Mouse (Mus musculus): ENCODE measurements at regions not wholly inside any gene's neighbourhood (a gene's known extent, or its start where the extent isn't known, plus 50 kb on each side); places are given as distances from the start of the nearest gene placed in this dataset.

DNA sequence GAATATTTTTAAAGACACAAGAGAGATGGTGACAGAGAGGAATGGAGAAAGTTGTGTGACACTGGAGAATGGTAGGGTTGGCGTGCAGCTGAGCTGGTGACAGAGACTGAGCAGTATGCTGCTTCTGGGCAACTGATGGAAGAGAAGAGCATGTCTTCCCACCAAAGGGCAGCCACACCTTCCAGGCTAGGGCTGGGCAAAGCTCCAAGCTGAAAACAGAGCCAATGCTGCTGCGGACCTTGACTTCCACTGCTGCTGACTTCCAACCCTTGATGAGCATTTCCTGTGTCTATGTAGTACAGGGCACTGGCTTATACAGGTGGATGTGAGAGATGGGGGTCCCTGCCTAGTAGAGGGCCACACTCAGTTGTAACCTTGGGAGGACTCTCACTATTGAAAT lies 418.7 kb downstream of the Pik3r1 start:
- Histone ChIP-seq H3K27ac (no peak overlapping the region), H3K36me3 (no peaks in the 10 kb centered on the region), H3K4me1 (0 out of 2 replicates have a peak, but pooled peaks cover 2% of the 10 kb centered on the region), H3K4me3 (no peak overlapping the region), H3K9me3 (no peaks in the 10 kb centered on the region), H3K27me3 (ENCODE audit: insufficient read depth, poor library complexity, severe bottlenecking) (no peaks in the 10 kb centered on the region)
- WGBS = 83% methylated on average over 2 of the region's 2 CpGs
- no peak for DNase-seq (ENCODE audit: low spot score)

DNA sequence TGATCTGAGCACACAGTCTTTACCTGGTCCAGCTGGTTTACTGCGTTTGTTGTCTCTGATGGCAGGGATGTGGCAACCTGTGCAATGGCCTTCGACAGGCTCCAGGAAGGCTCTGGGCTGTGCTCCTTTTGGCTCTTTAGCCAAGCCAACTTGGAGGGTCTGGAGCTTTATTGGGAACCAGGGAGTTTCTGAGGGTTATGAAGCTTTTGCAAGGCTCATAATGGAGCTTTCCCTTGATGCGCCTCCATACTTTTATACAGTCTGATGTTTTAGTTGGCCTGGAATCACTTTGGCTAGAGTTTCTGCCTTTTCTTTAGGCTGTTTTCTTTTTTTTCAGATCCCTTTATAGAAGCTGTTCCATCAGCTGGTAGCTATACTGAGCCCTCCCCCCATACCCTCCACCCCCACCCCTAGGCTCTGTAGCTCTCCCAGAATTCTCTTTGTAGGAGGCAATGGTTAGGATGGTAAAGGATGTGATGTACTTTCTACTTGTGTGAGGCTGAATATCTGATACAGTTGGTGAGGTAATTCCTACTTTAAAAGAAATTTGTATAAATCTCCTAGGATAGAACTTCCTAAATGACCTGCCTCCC lies 429.6 kb downstream of the Pik3r1 start:
- DNase-seq (ENCODE audit: low spot score) = no peak
- Histone ChIP-seq H3K27ac (no peak overlapping the region), H3K27me3 (ENCODE audit: insufficient read depth, poor library complexity, severe bottlenecking) (no peaks in the 10 kb centered on the region), H3K4me1 (no peaks in the 10 kb centered on the region), H3K36me3 (no peaks in the 10 kb centered on the region), H3K9me3 (no peaks in the 10 kb centered on the region), H3K4me3 (no peak overlapping the region)
- WGBS = 85% methylated on average over 3 of the region's 3 CpGs

DNA sequence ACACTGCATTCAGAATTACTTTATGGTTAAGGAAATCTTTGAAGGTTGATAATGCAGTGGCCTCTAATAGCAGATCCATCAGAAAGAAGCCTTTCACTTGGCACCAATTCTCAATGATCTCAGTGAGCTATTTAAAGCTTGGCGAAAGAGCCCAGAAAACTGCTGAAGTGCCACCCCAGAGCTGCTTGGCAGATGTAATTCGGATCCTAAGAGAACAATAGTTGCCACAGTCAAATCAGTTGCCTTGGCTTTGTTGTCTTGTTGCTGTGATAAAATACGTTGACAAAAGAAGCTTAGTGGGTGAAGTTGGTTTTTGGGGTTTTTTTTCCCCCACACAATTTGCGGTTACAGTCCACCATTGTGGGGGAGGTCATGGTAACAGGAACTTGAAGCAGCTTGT lies 449.4 kb downstream of the Pik3r1 start:
- no peak overlapping the region for H3K4me3 ChIP-seq
- H3K27ac ChIP-seq = no peak overlapping the region
- no peaks in the 10 kb centered on the region for H3K36me3 ChIP-seq
- no peak for DNase-seq (ENCODE audit: low spot score)
- whole genome bisulfite sequencing = 75% methylated on average over 4 of the region's 4 CpGs
- no peaks in the 10 kb centered on the region for H3K9me3 ChIP-seq
- H3K27me3 ChIP-seq (ENCODE audit: insufficient read depth, poor library complexity, severe bottlenecking) = no peaks in the 10 kb centered on the region
- peaks cover 5% of the 10 kb centered on the region for H3K4me1 ChIP-seq

DNA sequence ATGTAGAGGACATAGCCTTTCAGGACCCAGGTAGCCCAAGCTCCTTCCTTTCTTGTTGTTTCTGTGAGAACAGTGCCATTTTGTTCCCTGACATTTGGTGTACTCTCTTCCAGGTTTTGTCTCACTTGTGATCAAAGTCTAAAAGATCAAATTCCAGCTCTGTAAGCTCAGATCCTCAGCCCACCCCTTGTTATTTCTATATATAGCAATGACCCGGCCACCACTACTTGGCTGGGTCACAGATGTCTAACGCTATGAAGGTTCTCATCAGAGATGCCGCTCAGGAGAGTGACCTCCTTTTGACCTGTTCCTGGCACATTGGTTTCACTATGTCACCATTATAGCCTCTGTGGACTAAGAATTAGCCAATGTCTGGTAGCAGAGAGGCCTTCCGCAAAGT lies 451.7 kb downstream of the Pik3r1 start:
- Histone ChIP-seq H3K4me1 (peaks cover 6% of the 10 kb centered on the region), H3K36me3 (no peaks in the 10 kb centered on the region), H3K9me3 (no peaks in the 10 kb centered on the region), H3K27ac (0 out of 2 replicates have a peak overlapping the region, but pooled peaks have one; percentile 22), H3K27me3 (ENCODE audit: insufficient read depth, poor library complexity, severe bottlenecking) (no peaks in the 10 kb centered on the region), H3K4me3 (no peak overlapping the region)
- 62% methylated on average over 4 of the region's 4 CpGs for WGBS
- DNase-seq (ENCODE audit: low spot score) = no peak

DNA sequence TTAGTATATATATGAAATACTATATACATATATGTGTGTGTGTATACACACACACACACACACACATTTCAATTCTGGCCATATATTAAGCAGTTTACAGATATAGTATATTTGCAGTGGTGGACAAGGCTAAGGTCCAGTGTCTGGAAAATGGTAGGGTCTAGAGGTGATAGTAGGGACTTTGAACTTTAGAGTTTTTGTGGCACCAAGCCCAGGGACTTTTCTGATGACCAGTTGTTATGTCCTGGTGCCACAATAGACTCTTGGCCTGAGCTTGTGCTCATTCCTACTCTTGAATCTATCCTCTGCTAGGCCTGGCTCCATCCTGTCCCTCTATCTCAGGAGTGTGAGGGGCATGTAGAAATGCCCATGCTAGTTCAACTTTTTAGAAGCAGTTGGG lies 454.0 kb downstream of the Pik3r1 start:
- peaks cover 11% of the 10 kb centered on the region for H3K4me1 ChIP-seq
- H3K27me3 ChIP-seq (ENCODE audit: insufficient read depth, poor library complexity, severe bottlenecking) = no peaks in the 10 kb centered on the region
- no peak for DNase-seq (ENCODE audit: low spot score)
- no peak overlapping the region for H3K27ac ChIP-seq
- no peaks in the 10 kb centered on the region for H3K36me3 ChIP-seq
- no peaks in the 10 kb centered on the region for H3K9me3 ChIP-seq
- no peak overlapping the region for H3K4me3 ChIP-seq

DNA sequence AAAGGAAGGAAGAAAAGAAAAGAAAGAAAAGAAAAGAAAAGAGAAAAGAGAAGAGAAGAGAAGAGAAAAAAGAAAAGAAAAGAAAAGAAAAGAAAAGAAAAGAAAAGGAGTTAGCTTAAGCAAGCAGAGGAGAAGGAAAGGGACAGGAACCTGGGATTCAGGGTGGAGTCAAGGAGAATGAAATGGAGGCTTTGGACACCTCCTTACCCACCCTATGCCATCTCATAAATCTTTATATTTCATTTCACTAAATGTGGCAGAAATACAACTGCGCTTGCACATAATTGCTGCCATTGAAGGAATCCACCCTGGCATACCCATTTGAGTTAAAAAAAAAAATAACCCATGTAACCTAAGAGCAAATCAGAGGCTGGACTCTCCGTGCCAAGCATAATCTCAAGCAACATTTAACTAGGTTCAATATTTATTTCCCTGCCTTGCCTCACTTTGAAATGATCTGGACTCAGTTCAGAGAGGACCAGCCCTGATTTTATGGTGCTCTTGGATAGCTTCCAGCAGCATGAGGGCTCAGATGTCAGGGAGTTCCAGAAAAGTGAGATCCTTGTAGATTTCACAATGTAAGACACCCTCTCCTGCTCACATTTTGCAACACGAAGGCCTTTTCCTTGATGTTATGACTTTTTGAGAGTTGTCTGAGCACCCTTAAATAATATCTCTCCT lies 456.2 kb downstream of the Pik3r1 start:
- H3K4me1 ChIP-seq = peaks cover 11% of the 10 kb centered on the region
- H3K27ac ChIP-seq = no peak overlapping the region
- no peaks in the 10 kb centered on the region for H3K36me3 ChIP-seq
- no peaks in the 10 kb centered on the region for H3K27me3 ChIP-seq (ENCODE audit: insufficient read depth, poor library complexity, severe bottlenecking)
- no peaks in the 10 kb centered on the region for H3K9me3 ChIP-seq
- no peak for DNase-seq (ENCODE audit: low spot score)
- H3K4me3 ChIP-seq = no peak overlapping the region
- WGBS = 77% methylated on average over 3 of the region's 3 CpGs

DNA sequence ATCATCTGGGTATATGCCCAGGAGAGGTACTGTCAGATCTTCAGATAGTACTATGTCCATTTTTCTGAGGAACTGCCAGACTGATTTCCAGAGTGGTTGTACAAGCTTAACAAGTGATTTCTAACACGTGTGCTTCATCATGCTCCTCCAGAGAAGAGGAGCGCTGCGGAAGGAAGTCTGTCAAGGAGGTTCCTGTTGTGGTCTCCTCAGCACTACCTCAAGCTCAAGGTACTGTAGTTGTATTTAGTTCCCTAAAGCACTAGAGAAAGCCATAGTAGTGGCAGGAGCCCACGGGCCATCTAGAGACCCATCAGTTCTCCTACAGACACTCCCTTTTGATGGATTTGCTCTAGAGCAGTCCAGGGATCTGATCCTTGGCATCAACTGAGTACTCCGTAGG lies 459.3 kb downstream of the Pik3r1 start:
- Histone ChIP-seq H3K27ac (no peak overlapping the region), H3K4me1 (peaks cover 7% of the 10 kb centered on the region; the same call in 1 of the 2 replicates), H3K36me3 (no peaks in the 10 kb centered on the region), H3K4me3 (no peak overlapping the region), H3K9me3 (no peaks in the 10 kb centered on the region), H3K27me3 (ENCODE audit: insufficient read depth, poor library complexity, severe bottlenecking) (no peaks in the 10 kb centered on the region)
- WGBS = 87% methylated on average over 5 of the region's 5 CpGs
- DNase-seq (ENCODE audit: low spot score) = no peak

DNA sequence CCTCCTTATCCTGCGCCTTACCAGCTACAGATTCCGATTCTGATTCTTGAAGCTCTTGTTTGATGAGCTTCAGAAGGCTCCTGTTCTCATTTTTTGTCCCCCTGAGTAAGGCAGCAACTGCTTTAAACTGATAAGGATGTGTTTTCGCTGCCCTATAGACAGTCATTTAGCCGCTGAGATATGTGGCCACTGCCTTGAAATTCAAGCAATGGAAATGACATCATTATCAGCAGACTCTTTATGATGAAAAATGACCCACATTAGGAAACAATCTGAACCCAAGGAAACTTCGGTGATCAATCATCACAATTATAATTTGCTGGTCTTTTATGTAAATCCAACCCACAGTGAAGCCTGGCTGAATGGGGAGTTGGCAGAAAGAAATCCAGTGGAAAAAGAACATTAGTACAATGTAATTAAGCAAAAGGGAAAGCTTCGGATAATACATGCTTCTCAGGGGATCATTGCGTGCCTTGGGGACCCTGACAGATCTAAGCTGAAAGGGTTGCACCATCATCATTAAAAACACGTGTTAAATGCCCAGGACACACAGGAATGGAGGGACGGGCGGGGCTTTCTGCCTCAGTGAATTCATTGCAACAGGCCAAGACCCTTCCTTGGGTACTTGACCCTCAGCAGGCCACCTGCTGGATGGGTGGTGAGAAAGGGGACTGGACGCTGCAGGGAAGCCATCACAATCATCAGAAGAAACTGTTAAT lies 462.2 kb downstream of the Pik3r1 start:
- WGBS = 78% methylated on average over 11 of the region's 11 CpGs
- no peak overlapping the region for H3K27ac ChIP-seq

DNA sequence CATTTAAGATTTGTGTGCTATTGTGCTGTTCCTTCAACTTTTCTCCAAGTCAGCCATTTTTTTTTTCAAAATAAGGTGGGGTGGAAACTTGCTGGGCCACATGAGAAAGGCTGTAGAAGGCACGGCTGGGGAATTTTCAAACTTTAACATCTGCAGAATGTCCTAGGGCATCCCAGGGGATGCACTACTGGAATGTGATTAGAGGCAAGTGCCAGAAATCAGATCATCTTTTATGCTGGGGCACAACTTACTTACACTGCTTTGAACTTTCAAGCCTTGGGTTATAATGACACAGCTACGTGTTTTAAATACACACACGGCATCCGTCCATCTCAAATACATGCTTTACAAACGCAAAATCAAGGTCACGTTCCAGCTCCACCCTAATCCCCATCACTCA lies 463.0 kb downstream of the Pik3r1 start:
- H3K4me3 ChIP-seq = no peak overlapping the region
- H3K9me3 ChIP-seq = no peaks in the 10 kb centered on the region
- H3K27ac ChIP-seq = no peak overlapping the region
- DNase-seq (ENCODE audit: low spot score) = no peak
- H3K4me1 ChIP-seq = no peaks in the 10 kb centered on the region
- WGBS = 78% methylated on average over 6 of the region's 6 CpGs
- no peaks in the 10 kb centered on the region for H3K36me3 ChIP-seq
- H3K27me3 ChIP-seq (ENCODE audit: insufficient read depth, poor library complexity, severe bottlenecking) = no peaks in the 10 kb centered on the region

More for the DNA sequence above, 462.2 kb downstream of the Pik3r1 start:
- no peak overlapping the region for H3K4me3 ChIP-seq
- H3K36me3 ChIP-seq = no peaks in the 10 kb centered on the region
- no peaks in the 10 kb centered on the region for H3K27me3 ChIP-seq (ENCODE audit: insufficient read depth, poor library complexity, severe bottlenecking)
- H3K9me3 ChIP-seq = no peaks in the 10 kb centered on the region
- no peak for DNase-seq (ENCODE audit: low spot score)
- peaks cover under 1% of the 10 kb centered on the region; the same call in 1 of the 2 replicates for H3K4me1 ChIP-seq

DNA sequence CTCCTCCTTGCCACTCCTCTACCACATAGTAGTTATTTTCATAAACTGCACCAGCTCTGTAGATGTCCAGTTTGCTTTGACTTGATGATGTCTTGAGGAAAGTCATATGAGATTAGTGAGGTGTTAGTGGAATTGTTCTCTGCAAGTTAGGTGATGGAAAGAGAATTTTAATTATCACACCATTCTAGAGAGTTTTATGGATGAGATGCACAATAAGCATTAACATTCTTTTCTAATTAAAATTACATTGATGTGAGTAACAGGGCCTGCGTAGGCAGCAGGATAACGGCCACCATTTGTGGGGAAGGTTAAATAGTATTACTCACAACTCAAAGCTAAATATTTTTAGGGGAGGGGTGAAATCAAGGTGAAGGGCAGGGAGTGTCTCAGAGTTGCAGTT lies 466.7 kb downstream of the Pik3r1 start:
- no peak overlapping the region for H3K4me3 ChIP-seq
- no peak overlapping the region for H3K27ac ChIP-seq
- no peaks in the 10 kb centered on the region for H3K4me1 ChIP-seq
- H3K36me3 ChIP-seq = no peaks in the 10 kb centered on the region
- WGBS = 80% methylated on average over 2 of the region's 2 CpGs
- no peaks in the 10 kb centered on the region for H3K9me3 ChIP-seq
- no peaks in the 10 kb centered on the region for H3K27me3 ChIP-seq (ENCODE audit: insufficient read depth, poor library complexity, severe bottlenecking)
- no peak for DNase-seq (ENCODE audit: low spot score)

DNA sequence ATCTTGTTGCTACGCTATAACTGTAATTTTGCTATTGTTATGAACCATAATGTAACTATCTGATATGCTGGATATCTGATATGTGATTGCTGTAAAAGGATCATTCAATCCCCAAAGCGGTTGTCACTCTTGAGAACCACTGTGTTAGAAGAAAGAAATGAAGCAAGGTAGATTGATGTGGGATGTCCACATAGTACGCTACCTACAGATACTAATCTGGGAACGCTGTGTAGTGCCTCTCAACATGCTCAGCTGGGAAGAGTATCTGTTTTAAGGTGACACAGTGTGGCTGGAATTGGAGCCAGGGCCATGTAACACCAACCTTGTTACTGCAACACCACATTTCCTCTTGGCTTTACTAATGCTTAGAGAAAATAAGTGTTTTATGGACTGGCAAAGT lies 456.2 kb upstream of the Slc30a5 start:
- no peaks in the 10 kb centered on the region for H3K4me1 ChIP-seq
- no peaks in the 10 kb centered on the region for H3K9me3 ChIP-seq
- no peak for DNase-seq (ENCODE audit: low spot score)
- no peaks in the 10 kb centered on the region for H3K27me3 ChIP-seq (ENCODE audit: insufficient read depth, poor library complexity, severe bottlenecking)
- no peak overlapping the region for H3K4me3 ChIP-seq
- H3K27ac ChIP-seq = no peak overlapping the region
- 85% methylated on average over 4 of the region's 4 CpGs for WGBS
- H3K36me3 ChIP-seq = no peaks in the 10 kb centered on the region

DNA sequence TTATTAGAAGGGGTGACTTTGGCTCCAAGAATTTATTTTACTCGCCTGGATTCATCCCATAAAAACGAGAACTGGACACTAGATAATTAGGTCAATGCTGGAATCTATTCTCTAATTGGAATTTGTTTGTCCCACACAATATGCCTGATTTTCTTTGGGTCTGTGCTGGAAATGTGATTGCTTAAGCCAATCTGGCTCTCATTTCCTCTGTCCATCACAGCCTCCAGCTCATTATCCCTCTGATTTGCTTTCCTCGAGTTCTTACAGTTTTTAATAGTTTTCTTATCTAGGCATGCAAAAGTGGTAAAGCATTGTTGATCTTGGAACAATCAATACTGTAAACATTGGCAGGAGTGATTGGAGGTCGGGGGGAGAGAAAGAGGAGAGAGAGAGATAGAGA lies 453.9 kb upstream of the Slc30a5 start:
- Histone ChIP-seq H3K9me3 (no peaks in the 10 kb centered on the region), H3K4me1 (no peaks in the 10 kb centered on the region), H3K36me3 (no peaks in the 10 kb centered on the region), H3K27ac (no peak overlapping the region), H3K27me3 (ENCODE audit: insufficient read depth, poor library complexity, severe bottlenecking) (no peaks in the 10 kb centered on the region), H3K4me3 (no peak overlapping the region)
- 55% methylated on average over 4 of the region's 4 CpGs for WGBS
- DNase-seq (ENCODE audit: low spot score) = no peak

DNA sequence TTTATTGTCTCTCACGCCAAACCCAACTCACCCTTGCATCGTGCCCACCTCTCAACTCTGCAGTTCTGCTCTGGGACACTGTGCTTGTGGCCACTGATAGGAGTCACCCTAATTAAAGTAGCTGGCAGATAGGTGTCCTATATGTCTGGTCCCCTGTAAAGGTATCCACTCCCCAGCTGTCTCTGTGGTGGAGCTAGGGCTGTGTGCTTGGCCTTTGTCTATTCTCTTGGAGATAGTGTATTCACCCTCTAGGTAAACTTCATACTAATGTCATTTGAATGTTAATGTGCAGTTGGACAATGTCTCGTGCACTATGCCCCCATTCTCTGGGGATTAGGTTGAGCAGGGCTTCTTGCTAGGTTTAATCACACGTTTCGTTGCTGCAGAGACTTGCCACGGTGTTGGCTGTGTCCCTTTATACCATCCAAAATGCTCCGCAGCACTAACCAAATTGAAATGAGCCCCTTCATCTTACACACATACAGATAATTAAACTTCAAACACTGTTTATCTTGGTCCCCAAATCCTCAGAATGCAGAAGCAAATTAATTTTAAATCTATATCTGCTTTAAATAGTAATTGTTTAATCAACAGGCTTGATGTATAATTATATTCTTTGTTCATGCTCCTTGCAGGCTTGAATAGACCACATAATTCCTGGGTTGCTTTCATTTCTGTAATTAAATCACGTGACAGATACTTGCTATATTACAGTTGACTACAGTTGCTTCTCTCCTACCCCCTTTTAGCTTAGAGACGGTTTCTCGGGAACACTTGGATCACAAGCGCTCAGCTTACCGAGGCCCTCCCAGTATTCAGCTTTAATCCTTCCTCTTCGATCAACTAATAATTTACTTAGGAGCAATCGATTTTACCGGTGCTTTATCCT lies 453.0 kb upstream of the Slc30a5 start:
- no peaks in the 10 kb centered on the region for H3K9me3 ChIP-seq
- no peaks in the 10 kb centered on the region for H3K36me3 ChIP-seq
- no peaks in the 10 kb centered on the region for H3K4me1 ChIP-seq
- H3K27ac ChIP-seq = no peak overlapping the region
- 83% methylated on average over 15 of the region's 15 CpGs for WGBS
- no peak for DNase-seq (ENCODE audit: low spot score)
- no peaks in the 10 kb centered on the region for H3K27me3 ChIP-seq (ENCODE audit: insufficient read depth, poor library complexity, severe bottlenecking)
- H3K4me3 ChIP-seq = no peak overlapping the region

Data from heart, embryonic 10.5 days (tissue).